Mouse (Mus musculus) erythroblast, embryonic 14.5 days (primary cell): ENCODE data around the gene Dlg5.

Experiments used
- GATA1 ChIP-seq: IDR thresholded peaks from 2 replicates; pipeline ENCODE4 v1.6.1; 2012; ENCODE audit warnings: low read length, inconsistent platforms, mixed read lengths
- TAL1 ChIP-seq: IDR thresholded peaks from 3 replicates; pipeline ENCODE4 v1.6.1; 2012; ENCODE audit warnings: low read length, inconsistent platforms, mixed read lengths

DNA sequence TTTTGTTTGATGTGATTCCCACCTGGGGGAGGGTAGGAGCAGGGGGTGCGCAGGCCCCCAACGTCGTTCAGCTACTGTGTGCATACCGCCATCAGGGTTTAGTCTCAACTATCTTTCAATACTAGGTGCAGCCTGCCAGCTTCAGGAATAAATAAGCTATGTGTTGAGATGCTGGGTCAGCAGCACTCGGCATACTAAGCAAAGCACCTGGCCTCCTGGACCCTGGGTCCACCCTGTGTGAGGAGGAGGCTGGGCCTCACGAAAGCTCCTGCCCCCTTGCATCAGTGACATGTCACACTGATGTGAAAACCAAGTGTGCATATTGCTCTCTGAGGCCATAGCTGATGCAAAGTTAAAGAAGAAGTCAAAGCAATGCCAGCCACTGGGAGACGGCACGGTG, 42.5 kb downstream of the Dlg5 start:
- TF ChIP-seq TAL1 (no peak), GATA1 (no peak)
